Mouse (Mus musculus) common myeloid progenitor, adult 5-6 weeks (primary cell): ENCODE data around the gene Ccdc144b. TPM values are rescaled to one million over a fixed set of nuclear protein-coding genes. Genes with fewer than 3 reads are reported as not detected.

Experiments used
- ATAC-seq: replicated peaks from 2 replicates; pipeline ENCODE4 v1.8.0; 2016; ENCODE audit warnings: low read depth, mild to moderate bottlenecking, moderate TSS enrichment, inconsistent platforms; ENCODE audit not compliant: poor library complexity, severe bottlenecking
- total RNA-seq: library from RNA; stranded (forward); fragments of 200-1000, 187-1606 nt; gene quantifications from 2 replicates; pipeline ENCODE4 v1.2.3, GENCODE M21; 2017

Gene Ccdc144b
- total RNA-seq, 1 experiment from 2014 or later: not detected

DNA sequence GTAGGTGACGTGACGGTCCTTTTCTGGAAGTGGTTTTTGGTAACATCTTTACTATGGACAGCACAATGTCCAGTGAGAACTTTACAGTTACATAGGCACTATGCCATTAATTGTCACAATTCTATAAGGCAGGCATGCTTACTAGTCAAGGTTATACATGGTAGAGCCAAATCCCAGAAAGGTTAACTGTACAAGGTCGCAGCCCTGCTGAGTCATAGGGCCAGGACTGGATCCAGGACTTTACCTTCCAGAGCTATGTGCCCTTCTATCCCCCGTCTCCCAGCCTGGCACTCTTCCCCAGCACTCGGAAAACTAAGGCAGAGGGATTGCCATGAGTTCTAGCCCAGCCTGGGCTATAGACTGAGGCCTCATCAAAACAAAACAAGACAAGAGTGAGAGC lies 89.4 kb downstream of the Ccdc144b start:
- no peak for ATAC-seq

DNA sequence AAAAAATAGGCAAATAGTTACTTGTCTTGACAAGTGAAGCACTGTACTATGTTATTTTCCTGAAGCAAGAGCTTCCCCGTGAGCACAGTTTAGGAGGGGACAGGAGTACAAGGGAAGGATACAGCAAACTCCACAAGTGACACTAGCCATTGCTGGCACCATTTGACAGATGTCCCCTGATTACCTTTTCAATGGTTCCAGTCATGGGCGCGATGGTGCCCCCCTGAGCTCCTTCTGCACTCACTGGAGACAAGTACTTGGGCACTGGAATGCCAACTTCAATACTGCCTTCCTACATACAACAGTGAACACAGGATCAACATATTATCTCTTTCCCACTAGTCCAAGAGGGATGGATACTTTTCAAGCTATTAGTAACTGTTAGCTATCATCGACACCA lies 89.9 kb downstream of the Ccdc144b start:
- no peak for ATAC-seq

DNA sequence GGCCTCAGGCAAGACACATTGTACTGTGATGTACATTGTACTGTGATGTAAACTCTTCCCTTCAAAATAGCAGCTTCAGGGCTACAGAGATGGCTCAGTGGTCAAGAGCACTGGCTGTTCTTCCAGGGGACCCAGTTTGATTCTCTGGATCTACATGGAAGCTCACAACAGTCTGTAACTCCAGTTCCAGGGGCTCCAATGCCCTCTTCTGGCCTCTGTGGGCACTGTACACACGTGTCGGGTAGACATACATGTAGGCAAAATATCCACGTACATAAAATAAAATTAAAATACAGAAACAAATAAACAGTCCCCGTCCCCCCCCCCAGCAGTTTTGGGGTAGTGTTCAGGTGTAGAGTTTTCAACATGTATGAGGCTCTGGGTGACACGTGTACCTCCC lies 90.4 kb downstream of the Ccdc144b start:
- no peak for ATAC-seq

Other genes with a start within 250 kb of the Ccdc144b start
- 226 and 326 TPM in 2 replicates for gene Dcun1d1, start 116.1 kb downstream of the Ccdc144b start, total RNA-seq
- gene Mccc1, start 52.9 kb downstream of the Ccdc144b start, total RNA-seq: 13.0 and 19.3 TPM in 2 replicates
- 24.5 and 33.6 TPM in 2 replicates for gene Acad9, start 12.4 kb upstream of the Ccdc144b start, total RNA-seq
- gene D3Ertd254e, start 97.5 kb upstream of the Ccdc144b start, total RNA-seq: 5.3 and 6.9 TPM in 2 replicates
- not detected in 2 replicates for gene Qrfpr, start 168.8 kb upstream of the Ccdc144b start, total RNA-seq